Mouse (Mus musculus): ENCODE measurements at regions not wholly inside any gene's neighbourhood (a gene's known extent, or its start where the extent isn't known, plus 50 kb on each side); places are given as distances from the start of the nearest gene placed in this dataset.

- DNase-seq (ENCODE audit: extremely low spot score) = no peak
These were observed 800.3 kb upstream of the Lrrc6 start for GRCm38 (mm10) chr15:67301024-67301423.

GRCm38 (mm10) chr15:67294797-67295196 is 794.1 kb upstream of the Lrrc6 start:
- DNase-seq (ENCODE audit: extremely low spot score) = no peak

GRCm38 (mm10) chr15:67289749-67290148 is 789.0 kb upstream of the Lrrc6 start:
- DNase-seq (ENCODE audit: extremely low spot score) = no peak

DNA sequence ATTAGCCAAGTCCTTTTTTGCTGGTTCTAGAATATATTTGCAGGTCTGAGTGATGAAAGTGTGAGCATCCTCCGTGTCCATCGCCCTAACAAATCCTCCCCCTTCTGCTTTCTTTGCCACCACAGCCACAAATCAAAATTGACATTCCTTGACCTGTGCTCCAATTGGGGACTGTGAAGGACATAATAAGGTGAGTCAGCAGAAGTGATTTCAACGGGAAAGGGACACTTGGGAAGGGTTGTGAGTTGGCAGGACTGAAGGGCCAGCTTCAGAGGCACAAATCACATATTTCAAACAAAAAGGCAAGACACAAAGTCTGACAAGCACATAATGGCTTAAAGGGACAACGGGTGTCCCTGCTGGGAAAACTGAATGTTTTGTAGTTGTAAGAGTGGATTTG is 784.2 kb upstream of the Lrrc6 start:
- no peak for DNase-seq (ENCODE audit: extremely low spot score)

DNA sequence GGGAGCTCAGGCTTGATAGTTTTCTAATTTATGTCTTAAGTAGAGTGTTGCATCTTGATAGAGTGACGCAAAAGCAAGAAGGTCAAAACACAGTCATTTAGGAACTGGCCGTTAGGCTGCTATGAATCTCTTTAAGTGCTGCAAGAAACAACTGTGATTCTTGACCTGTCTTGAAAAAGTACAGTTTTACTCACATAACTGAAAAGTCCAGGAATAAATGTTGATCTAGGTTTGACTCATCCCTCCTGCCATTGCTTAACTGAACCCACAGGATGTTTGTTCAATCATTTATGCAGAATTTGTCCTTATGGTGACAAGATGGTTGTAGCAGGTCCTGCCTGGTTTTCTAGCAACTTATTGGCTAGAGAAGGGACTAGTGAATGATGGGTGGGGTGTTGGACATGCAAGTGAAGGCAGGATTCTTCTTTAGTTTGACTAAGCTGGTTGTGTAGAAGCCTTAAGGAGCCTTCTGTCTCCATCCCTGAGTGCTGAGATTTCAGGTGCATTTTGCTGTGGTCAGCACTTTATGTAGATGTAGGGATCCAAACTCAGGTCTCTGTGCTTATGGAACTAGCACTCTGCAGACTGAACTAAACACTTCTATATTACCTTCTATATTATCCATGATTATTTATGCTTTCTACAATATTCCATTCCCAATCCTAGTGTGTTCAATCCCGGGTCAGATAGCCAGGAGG is 782.7 kb upstream of the Lrrc6 start:
- no peak for DNase-seq (ENCODE audit: extremely low spot score)

GRCm38 (mm10) chr15:67278869-67279268 is 778.2 kb upstream of the Lrrc6 start:
- no peak for DNase-seq (ENCODE audit: extremely low spot score)

DNA sequence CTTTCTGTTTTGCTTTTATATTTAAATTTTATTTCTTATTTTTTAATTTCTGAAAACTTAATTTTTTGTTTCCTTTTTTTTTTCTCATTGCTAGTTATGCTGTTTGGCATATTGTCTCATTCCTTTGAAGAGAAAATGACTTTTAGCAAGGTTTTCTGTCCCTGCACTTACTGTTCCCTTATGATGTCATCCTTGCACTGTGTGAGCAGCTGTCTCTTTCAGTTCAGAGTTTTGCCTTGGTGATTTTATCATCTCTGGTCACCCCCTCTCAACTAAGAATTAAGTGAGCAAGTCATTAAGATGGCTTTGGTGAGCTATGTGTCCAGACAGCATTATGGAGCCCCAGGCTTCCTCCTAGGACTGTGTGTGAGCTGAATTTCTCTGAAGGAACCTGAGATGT is 774.3 kb upstream of the Lrrc6 start:
- DNase-seq (ENCODE audit: extremely low spot score) = no peak

- DNase-seq (ENCODE audit: extremely low spot score) = no peak
These were observed 771.7 kb upstream of the Lrrc6 start for GRCm38 (mm10) chr15:67272397-67272796.

DNA sequence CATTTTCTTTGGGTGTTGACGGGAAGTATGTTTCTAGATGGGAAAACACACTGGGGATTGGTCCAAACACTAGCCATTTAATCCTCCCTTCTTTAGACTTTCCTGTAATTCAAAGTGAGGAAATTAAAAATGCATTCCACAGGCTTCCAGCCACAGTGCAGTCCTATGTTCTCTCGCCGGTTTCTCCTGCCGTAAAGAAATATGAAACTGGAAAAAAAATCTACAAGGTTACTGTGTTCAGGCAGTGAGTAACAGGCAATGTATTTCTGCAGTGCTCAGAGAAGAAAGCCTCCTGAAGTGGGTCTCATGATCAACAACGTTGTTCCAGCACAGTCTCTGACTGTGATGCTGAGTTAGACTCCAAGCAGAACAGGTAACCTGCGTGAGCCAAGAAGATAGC is 763.0 kb upstream of the Lrrc6 start:
- DNase-seq (ENCODE audit: extremely low spot score) = no peak

GRCm38 (mm10) chr15:67263313-67263712 is 762.6 kb upstream of the Lrrc6 start:
- no peak for DNase-seq (ENCODE audit: extremely low spot score)

DNA sequence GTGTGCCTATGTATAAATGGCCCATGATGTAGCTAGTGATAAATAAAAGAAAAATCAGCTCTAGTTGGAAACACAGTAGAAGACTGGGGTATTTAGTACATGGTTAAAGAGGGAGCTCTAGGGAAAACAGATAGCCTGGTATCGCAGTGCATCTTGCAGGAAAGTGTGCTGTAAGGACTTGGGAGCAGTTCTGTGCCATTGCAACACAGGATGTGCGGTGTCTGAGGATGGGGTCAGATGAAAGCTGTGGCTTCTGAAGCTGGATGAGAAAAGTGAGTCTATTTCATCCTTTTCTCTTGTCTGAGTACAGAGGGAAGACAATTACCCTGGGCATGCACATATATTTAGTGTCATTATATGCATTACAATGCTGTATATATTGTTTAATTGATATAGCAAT is 761.6 kb upstream of the Lrrc6 start:
- DNase-seq (ENCODE audit: extremely low spot score) = no peak

DNA sequence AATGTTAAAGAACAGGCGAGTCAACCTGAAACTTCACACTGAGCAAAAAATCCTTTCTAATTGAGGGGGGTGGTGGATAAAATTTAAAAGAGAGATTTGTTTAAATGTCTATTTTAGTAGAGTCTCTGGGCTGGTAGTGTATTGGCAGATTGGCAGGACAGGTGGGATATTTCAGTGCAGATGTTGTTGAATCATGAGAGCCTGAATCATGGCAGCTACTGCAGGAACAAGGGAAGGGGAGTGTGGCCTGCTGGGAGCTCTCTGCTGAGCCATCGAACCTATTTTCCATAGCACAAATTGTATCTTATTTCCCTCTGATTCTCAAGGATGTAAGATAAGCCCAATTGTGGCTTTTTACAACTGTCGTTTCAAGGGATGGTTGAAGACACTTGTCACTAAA is 760.0 kb upstream of the Lrrc6 start:
- no peak for DNase-seq (ENCODE audit: extremely low spot score)

DNA sequence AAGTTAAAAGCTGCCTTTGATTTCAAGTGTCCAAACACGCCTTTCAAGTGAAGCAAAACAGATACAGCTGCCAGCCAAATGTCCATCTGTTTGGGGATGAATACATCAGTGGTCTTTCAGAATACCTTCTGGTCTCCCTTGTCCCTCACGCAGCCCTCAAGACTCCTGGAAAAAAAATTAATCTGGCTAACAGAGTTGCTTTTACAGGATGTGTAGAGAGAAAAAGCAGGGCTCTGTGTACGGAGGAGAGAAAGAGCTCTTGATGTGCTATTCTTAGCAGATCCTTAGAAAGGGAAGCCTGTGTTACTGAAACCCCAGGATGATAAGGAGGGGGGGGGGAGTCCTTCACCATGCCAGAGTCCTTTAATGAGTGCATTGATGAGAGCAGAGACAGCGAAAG is 748.4 kb upstream of the Lrrc6 start:
- DNase-seq (ENCODE audit: extremely low spot score) = no peak

DNA sequence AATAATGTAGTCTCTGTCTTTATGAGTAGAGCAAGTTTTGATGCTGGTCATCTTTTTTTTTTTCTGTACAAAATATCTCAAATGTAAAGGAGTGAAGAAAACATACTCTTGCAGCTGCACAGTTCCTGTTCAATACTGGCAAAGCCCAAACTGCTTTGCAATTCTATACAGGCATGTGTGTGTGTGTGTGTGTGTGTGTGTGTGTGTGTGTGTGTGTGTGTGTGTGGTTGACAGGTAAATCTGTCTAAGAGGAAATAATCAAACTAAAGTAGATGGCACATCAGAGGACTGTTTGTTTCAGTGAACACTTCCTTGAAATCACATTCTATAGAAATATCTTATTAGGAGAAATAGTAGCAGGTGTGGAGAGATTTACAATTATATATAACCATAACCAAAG is 747.8 kb upstream of the Lrrc6 start:
- DNase-seq (ENCODE audit: extremely low spot score) = no peak

DNA sequence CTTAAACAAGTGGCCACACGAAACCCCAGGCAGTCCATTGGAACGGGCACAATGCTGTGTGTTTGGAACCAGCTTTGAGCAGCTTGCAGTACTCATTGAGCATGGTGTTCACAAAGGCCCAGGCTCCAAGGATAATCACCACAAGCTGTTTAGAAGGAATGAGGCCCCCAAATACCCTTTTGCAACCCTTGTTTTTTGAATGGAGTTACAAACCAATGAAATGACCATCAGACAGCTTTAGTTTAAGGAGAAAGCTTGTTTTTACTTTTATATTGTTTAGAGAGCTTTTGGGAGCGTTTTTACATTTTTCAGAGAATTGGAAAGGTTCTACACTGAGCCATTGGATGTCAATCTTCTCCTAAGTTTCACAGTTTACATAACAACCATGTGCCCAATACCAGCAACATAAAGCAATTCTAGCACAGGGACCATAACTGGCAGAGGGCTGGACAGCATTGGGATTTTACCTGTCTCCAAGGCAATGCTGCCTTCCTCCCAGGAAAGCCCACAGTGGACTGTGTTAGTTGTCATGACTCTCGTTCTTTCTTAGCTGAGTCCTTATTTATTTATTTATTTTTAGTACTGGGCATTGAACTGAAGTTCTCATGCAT is 745.1 kb upstream of the Lrrc6 start:
- DNase-seq (ENCODE audit: extremely low spot score) = peak; percentile 20

DNA sequence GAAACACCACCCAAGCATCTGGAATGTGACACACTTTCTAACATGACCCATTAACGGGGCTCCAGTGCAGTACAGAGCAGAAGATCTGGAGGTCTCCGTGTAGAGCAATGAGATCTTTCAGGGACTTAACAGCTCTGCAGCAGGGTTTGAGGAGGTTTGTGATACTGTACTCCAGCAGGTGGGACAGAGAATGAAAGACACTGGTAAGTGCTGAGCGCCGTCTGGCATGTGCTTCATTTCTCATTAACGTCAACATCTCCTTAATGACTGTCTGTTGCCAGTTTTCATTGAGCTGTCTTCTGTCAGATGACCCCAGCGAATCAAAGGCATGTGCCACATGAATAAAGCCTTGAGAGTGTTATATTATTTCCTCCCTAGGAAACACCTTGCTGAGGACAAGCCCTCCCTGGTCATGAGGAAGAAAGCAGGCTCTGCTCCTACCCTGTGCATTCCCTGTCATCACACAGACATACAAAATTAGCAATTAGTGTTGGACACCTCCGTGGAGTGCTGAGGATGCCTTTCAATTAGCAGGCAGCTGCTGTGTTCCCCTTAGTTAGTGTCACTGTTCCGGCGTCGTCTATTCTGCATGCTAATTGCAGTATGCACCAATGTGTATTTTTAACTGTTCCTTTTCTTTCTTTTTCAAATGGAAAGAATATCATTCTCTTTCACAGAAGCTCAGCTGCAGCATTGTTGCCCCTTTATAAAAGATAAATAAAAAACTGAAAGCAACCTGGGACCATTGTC is 744.4 kb upstream of the Lrrc6 start:
- no peak for DNase-seq (ENCODE audit: extremely low spot score)

- DNase-seq (ENCODE audit: extremely low spot score) = no peak
These were observed 734.5 kb upstream of the Lrrc6 start for GRCm38 (mm10) chr15:67235107-67235785.

DNA sequence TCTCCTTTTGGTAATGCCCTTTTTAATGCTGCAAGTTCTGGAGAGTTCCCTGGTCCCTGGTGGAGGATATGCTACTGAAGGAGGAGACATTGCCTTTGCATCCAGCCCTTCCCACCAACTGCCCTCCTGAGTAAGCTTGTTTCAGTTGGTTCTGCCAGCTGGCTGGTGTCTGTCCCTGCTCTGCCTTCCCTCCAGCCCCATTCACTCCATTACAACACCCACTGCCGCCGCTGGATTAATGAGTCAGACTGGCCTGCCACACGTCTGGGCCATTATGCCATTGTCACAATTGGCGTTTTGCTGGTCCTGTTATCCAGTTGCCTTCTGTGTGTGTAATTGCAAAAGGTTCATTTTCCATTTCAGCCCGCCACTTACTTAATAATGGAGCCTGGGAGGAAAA is 728.6 kb upstream of the Lrrc6 start:
- no peak for DNase-seq (ENCODE audit: extremely low spot score)

- DNase-seq (ENCODE audit: extremely low spot score) = no peak
These were observed 727.9 kb upstream of the Lrrc6 start for GRCm38 (mm10) chr15:67228633-67229032.

DNA sequence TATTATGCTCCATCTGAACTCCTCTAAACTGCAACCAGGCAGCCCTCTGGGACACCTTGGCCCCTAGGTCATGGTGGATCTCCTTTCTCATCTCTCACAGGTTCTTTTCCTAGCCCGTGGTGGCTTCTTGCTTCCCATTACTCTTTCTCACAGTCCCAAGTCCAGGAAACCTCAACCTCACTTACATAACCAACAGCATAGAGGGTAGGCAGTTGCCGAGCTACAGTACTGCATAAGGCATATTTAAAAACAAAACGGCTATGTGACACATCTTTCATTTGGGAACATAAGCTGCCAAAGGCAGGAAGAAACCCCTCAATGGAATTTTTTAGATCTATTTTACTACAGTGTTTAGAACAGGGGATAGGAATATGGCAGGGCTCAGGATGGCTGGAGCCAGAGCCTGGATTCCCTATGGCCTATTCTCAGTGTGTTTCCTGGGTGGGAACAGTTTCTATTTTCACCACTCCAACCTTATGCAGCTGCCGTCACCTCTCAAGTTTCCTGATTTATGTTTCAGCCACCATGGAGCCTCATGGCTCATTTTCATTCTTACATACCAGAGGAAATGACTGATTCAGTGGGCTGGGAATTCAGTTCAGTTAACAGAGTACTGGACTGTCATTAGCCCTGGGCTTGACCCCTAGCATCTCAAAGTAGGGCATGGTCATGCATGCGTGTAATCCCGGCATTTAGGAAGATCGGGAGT is 726.9 kb upstream of the Lrrc6 start:
- no peak for DNase-seq (ENCODE audit: extremely low spot score)

- DNase-seq (ENCODE audit: extremely low spot score) = no peak
These were observed 726.2 kb upstream of the Lrrc6 start for GRCm38 (mm10) chr15:67226900-67227299.

All from embryo, embryonic 9.5 days (tissue).